8 mouse cellular contexts compared by ENCODE assay signal in the genomic region with DNA sequence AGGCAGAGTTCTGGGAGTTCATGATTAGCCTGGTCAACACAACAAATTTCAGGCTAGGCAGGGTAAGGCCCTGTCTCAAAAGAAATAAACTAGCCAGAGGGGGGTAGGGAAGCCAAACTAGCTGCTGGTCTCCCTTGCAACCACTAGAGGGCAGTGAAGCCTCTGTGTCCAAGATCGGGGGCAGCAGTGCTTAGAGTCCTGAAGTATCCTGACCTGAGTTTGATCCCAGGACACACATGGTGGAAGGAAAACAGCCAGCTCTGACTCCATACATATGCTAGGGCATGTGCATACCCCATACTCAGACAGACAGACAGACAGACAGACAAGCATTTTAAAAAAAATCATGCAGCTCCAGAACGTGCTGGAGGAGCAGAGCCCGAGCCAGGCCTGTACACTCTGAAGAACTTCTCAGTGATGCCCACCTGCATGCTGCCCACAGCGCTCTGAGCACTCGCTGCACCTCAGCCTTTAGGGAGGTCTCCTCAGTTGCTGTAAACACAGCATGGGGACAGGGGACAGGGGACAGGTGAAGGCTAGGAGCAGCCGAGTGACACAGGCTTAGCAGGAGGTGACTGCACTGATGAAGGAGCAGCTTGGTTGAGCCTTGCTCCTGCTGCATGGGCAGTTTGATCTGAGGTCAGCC. TPM values are rescaled to one million over a fixed set of nuclear protein-coding genes. Genes with fewer than 3 reads are reported as not detected.
DNase-seq lines count a peak whose midpoint lies in the region; ATAC-seq and TF ChIP-seq lines count a peak whose summit lies in the region.

No protein-coding gene starts in this region.

- no peaks in the 10 kb centered on the region for H3K9me3 ChIP-seq in heart, embryonic 12.5 days (replicated peaks)
- H3K9me3 ChIP-seq in kidney, embryonic 16.5 days (ENCODE audit: low read length): no peaks in the 10 kb centered on the region
- no peaks in the 10 kb centered on the region for H3K9me3 ChIP-seq in stomach, embryonic 14.5 days (ENCODE audit: control insufficient read depth, low read depth, low read length)

- peak; percentile 28; the same call in 1 of the 2 replicates for ATAC-seq in heart, embryonic 12.5 days (ENCODE audit: insufficient number of reproducible peaks, low FRiP score)
- peak; percentile 49 for ATAC-seq in kidney, embryonic 16.5 days (ENCODE audit: low FRiP score, low TSS enrichment)
- peak; percentile 29; the same call in 1 of the 2 replicates for ATAC-seq in stomach, embryonic 14.5 days (ENCODE audit: insufficient number of reproducible peaks, insufficient read depth, low FRiP score, low read depth)

- no peak overlapping the region for H3K4me3 ChIP-seq in gastrocnemius, adult 2 months
- no peak overlapping the region for H3K4me3 ChIP-seq in heart, embryonic 12.5 days
- no peak overlapping the region for H3K4me3 ChIP-seq in kidney, embryonic 16.5 days (ENCODE audit: low read length)
- H3K4me3 ChIP-seq in stomach, embryonic 14.5 days (ENCODE audit: low read depth, low read length): no peak overlapping the region

- H3K36me3 ChIP-seq in heart, embryonic 12.5 days: peaks cover 21% of the 10 kb centered on the region
- peaks cover 18% of the 10 kb centered on the region for H3K36me3 ChIP-seq in kidney, embryonic 16.5 days (ENCODE audit: insufficient read depth, low read length)
- H3K36me3 ChIP-seq in stomach, embryonic 14.5 days (ENCODE audit: control insufficient read depth, insufficient read depth, low read length): peaks cover 4% of the 10 kb centered on the region; the same call in 1 of the 2 replicates

- intact Hi-C loops in gastrocnemius, adult 2 months (cut with DNase I): loop anchor here (2.0 to 10.0 kb wide), 3 partner anchors 54 to 280 kb away; partner anchors contain the start of gene Mical3

- no peaks in the 10 kb centered on the region for H3K27me3 ChIP-seq in heart, embryonic 12.5 days (replicated peaks)
- no peaks in the 10 kb centered on the region for H3K27me3 ChIP-seq in kidney, embryonic 16.5 days (ENCODE audit: insufficient read depth, low read length)
- H3K27me3 ChIP-seq in stomach, embryonic 14.5 days (ENCODE audit: control insufficient read depth, insufficient read depth, low read length): no peaks in the 10 kb centered on the region

- no peak overlapping the region for H3K4me2 ChIP-seq in heart, embryonic 12.5 days
- H3K4me2 ChIP-seq in kidney, embryonic 16.5 days (replicated peaks; ENCODE audit: low read depth, low read length): no peak overlapping the region
- no peak overlapping the region for H3K4me2 ChIP-seq in stomach, embryonic 14.5 days (replicated peaks; ENCODE audit: low read depth, low read length)

- peak; percentile 87 for TF ChIP-seq CTCF in gastrocnemius, adult 2 months (IDR thresholded peaks at IDR 0.05)

- DNase-seq in gastrocnemius, adult 2 months: peak; percentile 56
- no peak for DNase-seq in gastrocnemius, adult 8-10 months (ENCODE audit: low spot score in 2 of 2)
- DNase-seq in Muller cell, postnatal 12 days (ENCODE audit: inconsistent ontology term): peak; percentile 43
- DNase-seq in cerebellum, postnatal 25 days: peak; percentile 46 to 61
- DNase-seq in lung, postnatal 36 days: peak; percentile 58

- peaks cover 14% of the 10 kb centered on the region for H3K4me1 ChIP-seq in heart, embryonic 12.5 days (replicated peaks)
- no peaks in the 10 kb centered on the region for H3K4me1 ChIP-seq in kidney, embryonic 16.5 days (ENCODE audit: insufficient read depth, low read length)
- H3K4me1 ChIP-seq in stomach, embryonic 14.5 days (ENCODE audit: control insufficient read depth, insufficient read depth, low read length): no peaks in the 10 kb centered on the region

- no peak overlapping the region for H3K9ac ChIP-seq in heart, embryonic 12.5 days
- no peak overlapping the region for H3K9ac ChIP-seq in kidney, embryonic 16.5 days (replicated peaks; ENCODE audit: low read length)
- no peak overlapping the region for H3K9ac ChIP-seq in stomach, embryonic 14.5 days (replicated peaks; ENCODE audit: low read depth, low read length)

- no peak overlapping the region for H3K27ac ChIP-seq in gastrocnemius, adult 2 months
- no peak overlapping the region for H3K27ac ChIP-seq in heart, embryonic 12.5 days (ENCODE audit: poor library complexity, severe bottlenecking)
- no peak overlapping the region for H3K27ac ChIP-seq in kidney, embryonic 16.5 days (ENCODE audit: low read length)
- no peak overlapping the region for H3K27ac ChIP-seq in stomach, embryonic 14.5 days (ENCODE audit: low read length)

- 66% methylated on average over 6 of the region's 6 CpGs for WGBS in heart, embryonic 12.5 days
- 73% methylated on average over 6 of the region's 6 CpGs for WGBS in kidney, embryonic 16.5 days
- 62% methylated on average over 6 of the region's 6 CpGs for WGBS in stomach, embryonic 14.5 days

RNA-seq across cellular contexts. Expression of gene Bid, which starts 18.3 kb away (rescaled TPM):
- under 1 TPM; 0.45 to 0.89 TPM for total RNA-seq in gastrocnemius, adult 2 months (2021)
- under 1 TPM; 0.31 to 0.76 (median 0.66) TPM for total RNA-seq in gastrocnemius, adult 8-10 months (2022)
- polyA plus RNA-seq in heart, embryonic 12.5 days (2016; fragmentation: Nextera tagmentation; extraction: Ambion mirVana): 9.3 and 10.3 TPM in 2 replicates
- polyA plus RNA-seq in kidney, embryonic 16.5 days (2015; fragmentation: Nextera tagmentation; extraction: Ambion mirVana): 26.8 and 29.1 TPM in 2 replicates
- polyA plus RNA-seq in stomach, embryonic 14.5 days (2014; fragmentation: Nextera tagmentation; extraction: Ambion mirVana): 21.1 and 23.8 TPM in 2 replicates

Comparison
In these comparisons a context has a peak if more than half of its experiments do, and no peak if none do; other contexts are left out.
1. DNase-seq: peak in gastrocnemius, adult 2 months (single experiment), Muller cell, postnatal 12 days (single experiment), cerebellum, postnatal 25 days (2 of 2) and lung, postnatal 36 days (single experiment); none in gastrocnemius, adult 8-10 months (0 of 2).
2. Peak in every context shown above with its lines, with median percentiles within 50 percentile points of each other: ATAC-seq.